Mouse (Mus musculus): ENCODE measurements around the gene Plgrkt. TPM values are rescaled to one million over a fixed set of nuclear protein-coding genes. Genes with fewer than 3 reads are reported as not detected.

Plgrkt gene
- total and polyA plus RNA-seq, 3 experiments: 117 to 145 TPM; not detected in 1

DNA sequence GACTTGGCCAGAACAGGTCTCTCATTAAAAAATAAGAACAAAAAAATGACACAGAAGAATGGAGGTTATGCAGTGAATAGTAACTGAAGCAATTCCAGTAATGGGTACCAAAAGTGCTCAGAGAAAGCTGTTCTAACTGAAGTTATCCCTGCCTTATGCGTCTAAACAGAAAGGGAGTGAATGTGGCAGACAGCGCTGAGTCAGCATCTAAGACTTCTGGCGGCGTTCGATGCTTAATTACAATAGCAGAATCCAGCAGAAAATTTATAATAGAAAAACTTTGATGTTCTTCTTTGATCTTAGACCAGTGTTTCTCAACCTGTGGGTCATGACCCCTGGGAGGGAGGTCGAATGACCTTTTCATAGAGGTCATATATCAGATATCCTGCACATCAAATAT lies 21.6 kb downstream of the Plgrkt start:
- H3K4me1 ChIP-seq (ENCODE audit: control insufficient read depth in 1 of 2, insufficient read depth in 2 of 2, low read length in 2 of 2): peaks cover 0 to 6% of the 10 kb centered on the region in 2 experiments; a peak in 1 of 4 replicates
- H3K4me3 ChIP-seq (ENCODE audit: control insufficient read depth in 1 of 2, insufficient read depth in 1 of 2, low read depth in 2 of 2, low read length in 2 of 2): no peak overlapping the region
- no peaks in the 10 kb centered on the region for H3K9me3 ChIP-seq (replicated peaks; ENCODE audit: insufficient read depth, low read length)
- H3K9ac ChIP-seq (ENCODE audit: control insufficient read depth, low read depth, low read length, poor library complexity, severe bottlenecking): no peak overlapping the region
- H3K27ac ChIP-seq (ENCODE audit: control insufficient read depth, low read depth, low read length): no peak overlapping the region
- no peaks in the 10 kb centered on the region for H3K79me2 ChIP-seq (ENCODE audit: control insufficient read depth, insufficient read depth, low read length, poor library complexity)
- H3K27me3 ChIP-seq (ENCODE audit: control insufficient read depth in 1 of 2, insufficient read depth in 2 of 2, low read length in 2 of 2): no peaks in the 10 kb centered on the region
- TF ChIP-seq MAFK (IDR thresholded peaks at IDR 0.05; ENCODE audit: borderline replicate concordance, low read depth, low read length) (peak; percentile 92), HCFC1 (IDR thresholded peaks at IDR 0.05; ENCODE audit: low read depth, low read length) (no peak), BHLHE40 (IDR thresholded peaks at IDR 0.05; ENCODE audit: borderline replicate concordance, low read depth, low read length) (no peak), POLR2AphosphoS5 (IDR thresholded peaks at IDR 0.05; ENCODE audit: borderline replicate concordance, low read depth, low read length) (no peak), POLR2AphosphoS2 (IDR thresholded peaks at IDR 0.05; ENCODE audit: low read length) (no peak)
- DNase-seq (ENCODE audit: low read depth, low spot score): no peak
- peaks cover 0 to 3% of the 10 kb centered on the region in 2 experiments; a peak in 1 of 4 replicates for H3K36me3 ChIP-seq (ENCODE audit: control insufficient read depth in 1 of 2, insufficient read depth in 2 of 2, low read length in 2 of 2)

DNA sequence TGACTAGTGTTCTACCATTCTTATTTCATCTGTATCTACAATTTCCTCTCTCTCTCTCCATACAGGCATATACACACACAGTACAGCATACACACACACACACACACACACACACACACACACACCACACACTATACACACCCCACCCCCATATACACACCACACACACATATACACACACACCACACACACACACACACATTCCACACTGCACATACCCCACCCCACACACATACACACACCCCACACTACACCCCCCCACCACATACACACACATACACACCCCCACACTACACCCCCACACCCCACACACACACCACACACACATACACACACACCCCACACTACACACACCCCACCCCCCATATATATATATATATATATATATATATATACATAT lies 22.3 kb downstream of the Plgrkt start:
- Histone ChIP-seq H3K9ac (ENCODE audit: control insufficient read depth, low read depth, low read length, poor library complexity, severe bottlenecking) (no peak overlapping the region), H3K4me3 (ENCODE audit: control insufficient read depth in 1 of 2, insufficient read depth in 1 of 2, low read depth in 2 of 2, low read length in 2 of 2) (no peak overlapping the region), H3K9me3 (replicated peaks; ENCODE audit: insufficient read depth, low read length) (no peaks in the 10 kb centered on the region), H3K36me3 (ENCODE audit: control insufficient read depth in 1 of 2, insufficient read depth in 2 of 2, low read length in 2 of 2) (no peaks in the 10 kb centered on the region), H3K27ac (ENCODE audit: control insufficient read depth, low read depth, low read length) (no peak overlapping the region), H3K27me3 (ENCODE audit: control insufficient read depth in 1 of 2, insufficient read depth in 2 of 2, low read length in 2 of 2) (peaks cover 1 to 4% of the 10 kb centered on the region in 2 experiments; a peak in 1 of 4 replicates), H3K4me1 (ENCODE audit: control insufficient read depth in 1 of 2, insufficient read depth in 2 of 2, low read length in 2 of 2) (peaks cover 0 to 6% of the 10 kb centered on the region in 2 experiments; a peak in 1 of 4 replicates), H3K79me2 (ENCODE audit: control insufficient read depth, insufficient read depth, low read length, poor library complexity) (no peaks in the 10 kb centered on the region)
- TF ChIP-seq MXI1 (IDR thresholded peaks at IDR 0.05; ENCODE audit: low read depth, low read length) (no peak), POLR2AphosphoS5 (IDR thresholded peaks at IDR 0.05; ENCODE audit: borderline replicate concordance, low read depth, low read length) (peak; percentile 90; the same call in 1 of the 2 replicates)
- DNase-seq (ENCODE audit: low read depth, low spot score): no peak

GRCm38 (mm10) chr19:29342281-29342680 lies 24.9 kb downstream of the Plgrkt start:
- peaks cover 8 to 12% of the 10 kb centered on the region in 2 experiments for H3K27me3 ChIP-seq (ENCODE audit: control insufficient read depth in 1 of 2, insufficient read depth in 2 of 2, low read length in 2 of 2)
- H3K9ac ChIP-seq (ENCODE audit: control insufficient read depth, low read depth, low read length, poor library complexity, severe bottlenecking): no peak overlapping the region
- no peak overlapping the region for H3K27ac ChIP-seq (ENCODE audit: control insufficient read depth, low read depth, low read length)
- peaks cover 0 to 6% of the 10 kb centered on the region in 2 experiments; a peak in 1 of 4 replicates for H3K4me1 ChIP-seq (ENCODE audit: control insufficient read depth in 1 of 2, insufficient read depth in 2 of 2, low read length in 2 of 2)
- H3K9me3 ChIP-seq (replicated peaks; ENCODE audit: insufficient read depth, low read length): no peaks in the 10 kb centered on the region
- no peaks in the 10 kb centered on the region for H3K36me3 ChIP-seq (ENCODE audit: control insufficient read depth in 1 of 2, insufficient read depth in 2 of 2, low read length in 2 of 2)
- no peaks in the 10 kb centered on the region for H3K79me2 ChIP-seq (ENCODE audit: control insufficient read depth, insufficient read depth, low read length, poor library complexity)
- no peak for DNase-seq (ENCODE audit: low read depth, low spot score)
- no peak overlapping the region for H3K4me3 ChIP-seq (ENCODE audit: control insufficient read depth in 1 of 2, insufficient read depth in 1 of 2, low read depth in 2 of 2, low read length in 2 of 2)
- TF ChIP-seq E2F4 (IDR thresholded peaks at IDR 0.05; ENCODE audit: borderline replicate concordance, low read depth, low read length) (no peak), RAD21 (IDR thresholded peaks at IDR 0.05; ENCODE audit: low read depth, low read length) (no peak; the same call in 1 of the 2 replicates), RCOR1 (IDR thresholded peaks at IDR 0.05; ENCODE audit: low read depth, low read length) (0 out of 2 replicates have a peak, but pooled peaks have one; percentile 21), ZNF384 (IDR thresholded peaks at IDR 0.05; ENCODE audit: low read depth, low read length) (no peak), TCF12 (IDR thresholded peaks at IDR 0.05; ENCODE audit: low read depth, low read length) (no peak), ZKSCAN1 (IDR thresholded peaks at IDR 0.05; ENCODE audit: low read depth, low read length) (no peak), GATA1 (IDR thresholded peaks at IDR 0.05; ENCODE audit: low read depth, low read length) (peak; percentile 56; the same call in 1 of the 2 replicates), MYC (IDR thresholded peaks at IDR 0.05; ENCODE audit: low read depth, low read length) (no peak), TAL1 (IDR thresholded peaks at IDR 0.05; ENCODE audit: low read length) (no peak), SMC3 (IDR thresholded peaks at IDR 0.05; ENCODE audit: low read depth, low read length) (peak; percentile 27), JUND (IDR thresholded peaks at IDR 0.05; ENCODE audit: low read depth, low read length) (no peak), EP300 (IDR thresholded peaks at IDR 0.05; ENCODE audit: low read depth in 1 of 2, low read length in 2 of 2) (0 out of 4 replicates have a peak, but pooled peaks of 1 of the 2 experiments have one; percentile 29), MAZ (IDR thresholded peaks at IDR 0.05; ENCODE audit: low read depth, low read length) (no peak), NRF1 (IDR thresholded peaks at IDR 0.05; ENCODE audit: insufficient read depth, low read depth, low read length, poor library complexity, severe bottlenecking) (no peak), POLR2A (IDR thresholded peaks at IDR 0.05; ENCODE audit: control insufficient read depth in 1 of 2, insufficient read depth in 1 of 2, low read depth in 1 of 2, low read length in 2 of 2, poor library complexity in 1 of 2) (no peak), MEF2A (IDR thresholded peaks at IDR 0.05; ENCODE audit: extremely low read depth, insufficient replicate concordance, low read depth, low read length, poor library complexity, severe bottlenecking) (no peak), MAX (IDR thresholded peaks at IDR 0.05; ENCODE audit: low read length) (peak; percentile 43; the same call in 1 of the 2 replicates), POLR2AphosphoS5 (IDR thresholded peaks at IDR 0.05; ENCODE audit: borderline replicate concordance, low read depth, low read length) (no peak), TBP (IDR thresholded peaks at IDR 0.05; ENCODE audit: low read depth, low read length) (no peak), HCFC1 (IDR thresholded peaks at IDR 0.05; ENCODE audit: low read depth, low read length) (no peak), USF2 (IDR thresholded peaks at IDR 0.05; ENCODE audit: borderline replicate concordance in 1 of 2, insufficient read depth in 1 of 2, low read depth in 1 of 2, low read length in 2 of 2) (no peak)
